Mouse (Mus musculus) inflammation-experienced regulatory T-cells, adult 6 months (primary cell): ENCODE data around the gene Zfp626. TPM values are rescaled to one million over a fixed set of nuclear protein-coding genes. Genes with fewer than 3 reads are reported as not detected.
"Not testable (repeated sequence)": the region's sequence is repeated elsewhere in the genome, so short reads cannot be mapped to it uniquely, and the experiment has no call there.

Experiments used
- ATAC-seq: one replicate; pipeline ENCODE4 v1.8.0; 2017
- polyA plus RNA-seq, 3 experiments: library from polyadenylated mRNA; unstranded; fragments of 100-300 nt; shearing (Covaris generic); gene quantifications; one replicate each; pipeline ENCODE4 v1.2.1; 2017

Gene Zfp626
- polyA plus RNA-seq, 3 experiments from 2014 or later, result 6.0 to 9.0 (median 6.5) TPM

GRCm38 (mm10) chr7:27860396-27861235 lies 53.6 kb downstream of the Zfp626 start:
- ATAC-seq, result peak; percentile 99

- not testable (repeated sequence) for ATAC-seq
These were observed 55.6 kb downstream of the Zfp626 start for GRCm38 (mm10) chr7:27862578-27862977.

Other genes with a start within 250 kb of the Zfp626 start
- 10 to 100 TPM; 41.6 to 51.3 (median 43.1) TPM for gene Akt2, start 215.6 kb upstream of the Zfp626 start, polyA plus RNA-seq
- gene Ttc9b, start 153.3 kb upstream of the Zfp626 start, polyA plus RNA-seq, result not detected
- gene Map3k10, start 132.6 kb upstream of the Zfp626 start, polyA plus RNA-seq, result 1 to 10 TPM in 1 of 3 experiments, under 1 TPM in 2; 0.88 to 1.4 (median 0.91) TPM
- 1 to 10 TPM; 1.9 to 3.5 (median 3.3) TPM for gene Zfp607b, start 117.9 kb upstream of the Zfp626 start, polyA plus RNA-seq
- 10 to 100 TPM in 1 of 3 experiments, 1 to 10 TPM in 2; 7.2 to 12.6 (median 8.5) TPM for gene Zfp60, start 75.8 kb upstream of the Zfp626 start, polyA plus RNA-seq
- 1 to 10 TPM; 5.8 to 8.0 (median 6.9) TPM for gene Zfp59, start 31.4 kb downstream of the Zfp626 start, polyA plus RNA-seq
- gene Zfp607a, start 50.3 kb downstream of the Zfp626 start, polyA plus RNA-seq, result 10 to 100 TPM in 1 of 3 experiments, 1 to 10 TPM in 2; 5.8 to 11.0 (median 8.7) TPM
- 1 to 10 TPM; 3.5 to 9.8 (median 7.0) TPM for gene Zfp974, start 122.3 kb downstream of the Zfp626 start, polyA plus RNA-seq
- 10 to 100 TPM; 31.7 to 39.9 (median 33.7) TPM for gene Zfp780b, start 172.0 kb downstream of the Zfp626 start, polyA plus RNA-seq
- 1 to 10 TPM; 5.0 to 6.4 (median 5.9) TPM for gene Zfp850, start 206.9 kb downstream of the Zfp626 start, polyA plus RNA-seq
- 100 to 1,000 TPM; 176 to 203 (median 189) TPM for gene Psmc4, start 242.9 kb downstream of the Zfp626 start, polyA plus RNA-seq